Mouse (Mus musculus) brain, embryonic 14.5 days (tissue): ENCODE results near the gene Tnfrsf13c. TPM values are rescaled to one million over a fixed set of nuclear protein-coding genes. Genes with fewer than 3 reads are reported as not detected.
A peak's percentile ranks its signal among the peaks of the same experiment; 100 is the strongest.

Experiments used
- DNase-seq: peaks from one replicate; pipeline ENCODE4 v3.0.0-alpha.2; 2011; ENCODE audit warnings: low read depth
- CTCF ChIP-seq: fragments of 200-500 bp; IDR thresholded peaks from 2 replicates; pipeline ENCODE4 v1.5.1; 2012; ENCODE audit warnings: inconsistent platforms, mild to moderate bottlenecking, moderate library complexity, borderline replicate concordance; ENCODE audit not compliant: insufficient read depth, insufficient read length; ENCODE audit errors: extremely low read depth
- POLR2A ChIP-seq: fragments of 200-500 bp; IDR thresholded peaks from 2 replicates; pipeline ENCODE4 v1.6.1; 2012; ENCODE audit warnings: mild to moderate bottlenecking, inconsistent platforms, borderline replicate concordance; ENCODE audit not compliant: poor library complexity, insufficient read depth, insufficient read length, severe bottlenecking; ENCODE audit errors: extremely low read depth
- polyA plus RNA-seq: library from polyadenylated mRNA; depleted of rRNA; stranded (reverse); fragments of >200 nt; gene quantifications from 2 replicates; pipeline ENCODE4 v1.2.3, GENCODE M21; 2012

Tnfrsf13c gene
- polyA plus RNA-seq, 1 experiment = 0.30 TPM

DNA sequence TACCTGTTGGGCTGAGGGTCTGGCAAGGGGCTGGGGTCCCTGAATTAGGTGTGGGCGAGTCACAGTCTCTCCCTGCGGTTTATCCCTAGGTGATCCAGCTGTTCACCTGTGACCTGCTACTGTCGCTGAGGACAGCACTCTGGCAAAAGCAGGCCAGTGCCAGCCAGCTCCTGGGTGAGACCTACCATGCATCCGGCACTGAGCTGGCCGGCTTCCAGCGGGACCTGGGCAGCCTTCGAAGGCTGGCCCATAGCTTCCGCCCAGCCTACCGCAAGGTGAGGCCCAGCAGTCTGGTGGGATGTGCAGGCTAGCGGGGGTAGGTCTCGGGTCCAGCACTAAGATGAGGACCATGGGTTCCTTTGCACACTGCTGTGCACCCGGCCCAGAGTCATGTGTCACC lies 24.6 kb downstream of the Tnfrsf13c start:
- TF ChIP-seq POLR2A = no peak
- no peak for DNase-seq

DNA sequence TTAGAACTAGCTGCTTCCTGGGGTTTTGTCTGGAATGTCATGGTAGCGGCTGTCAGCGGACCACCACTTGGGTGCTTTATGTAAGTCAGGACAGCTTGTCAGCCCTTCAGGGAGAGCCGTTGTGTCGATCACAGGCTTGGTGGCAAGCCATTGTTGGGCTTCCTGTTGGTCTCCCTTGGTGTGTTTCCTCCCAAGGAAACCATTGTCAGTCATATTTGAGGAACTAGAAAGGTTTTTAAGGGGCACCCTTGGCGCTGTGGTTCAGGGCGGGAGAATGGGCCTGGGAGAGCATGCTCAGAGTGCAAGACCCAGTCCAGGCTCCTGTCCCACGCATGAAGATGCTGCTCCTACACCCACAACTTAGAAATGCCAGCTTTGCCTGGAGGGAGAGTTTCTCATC lies 25.8 kb downstream of the Tnfrsf13c start:
- no peak for DNase-seq
- TF ChIP-seq POLR2A (no peak), CTCF (no peak)

DNA sequence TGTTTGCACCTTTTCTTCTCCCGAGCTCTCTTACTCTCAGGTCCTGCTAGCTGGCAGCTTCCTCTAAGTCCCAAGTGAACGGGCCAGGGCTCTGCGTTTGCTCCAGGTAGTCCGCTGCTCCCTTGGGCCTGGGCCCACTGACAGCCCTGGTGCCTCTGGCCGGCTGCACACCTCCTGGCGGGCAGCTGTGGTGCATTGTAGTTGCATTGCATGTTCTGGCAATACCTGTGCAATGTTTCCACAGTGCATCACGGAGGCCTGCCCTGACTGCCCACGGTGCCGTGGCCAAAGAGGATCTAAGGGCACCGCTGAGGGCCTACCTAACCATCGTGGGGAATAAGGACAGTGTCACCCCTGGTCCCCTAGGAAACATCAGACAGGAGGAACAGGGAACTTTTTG lies 26.2 kb downstream of the Tnfrsf13c start:
- no peak for DNase-seq
- TF ChIP-seq POLR2A (no peak), CTCF (no peak)

DNA sequence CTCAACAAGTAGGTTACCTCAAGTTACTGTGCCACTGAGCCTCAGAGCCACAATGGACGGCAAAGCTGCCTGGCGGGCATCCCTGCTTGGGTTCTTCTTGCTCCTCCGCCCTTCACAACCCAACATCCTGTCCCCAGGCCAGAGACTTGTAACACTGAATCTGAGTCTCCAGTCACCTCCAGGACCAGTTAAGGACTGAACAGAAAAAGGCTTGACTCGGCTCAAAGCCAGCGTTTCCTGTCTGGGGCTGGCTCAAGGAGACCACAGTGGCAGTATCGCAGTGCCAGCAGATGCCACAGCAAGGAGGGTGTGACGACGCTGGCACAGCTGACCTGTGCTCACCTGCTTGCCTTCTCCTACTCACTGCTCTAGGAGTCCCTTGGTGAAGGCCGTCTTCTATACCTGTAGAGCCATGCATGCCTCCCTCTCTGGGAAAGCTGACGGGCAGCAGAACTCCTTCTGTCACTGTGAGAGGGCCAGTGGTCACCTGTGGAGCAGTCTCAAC lies 26.9 kb downstream of the Tnfrsf13c start:
- DNase-seq = no peak
- no peak for TF ChIP-seq POLR2A
- TF ChIP-seq CTCF = no peak

DNA sequence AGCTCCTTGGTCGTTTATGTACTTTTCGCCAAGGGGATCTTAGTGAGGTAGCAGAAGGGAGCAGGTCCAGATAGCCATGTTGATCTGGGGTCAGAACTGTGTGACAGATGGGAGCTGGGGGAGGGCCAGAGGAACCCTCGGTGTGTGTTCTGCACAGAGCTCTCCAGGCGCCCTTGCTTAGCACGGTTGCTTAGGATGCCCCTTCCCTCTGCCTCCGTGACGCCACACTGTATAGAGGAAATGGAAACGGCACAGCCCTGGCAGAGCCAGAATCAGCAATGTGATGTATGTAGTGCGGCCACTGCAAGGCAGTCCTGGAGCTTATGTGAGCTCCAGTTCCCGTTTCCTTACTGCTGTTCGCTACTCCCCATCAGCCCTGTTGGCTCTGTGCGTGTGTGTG lies 27.9 kb downstream of the Tnfrsf13c start:
- DNase-seq = no peak

DNA sequence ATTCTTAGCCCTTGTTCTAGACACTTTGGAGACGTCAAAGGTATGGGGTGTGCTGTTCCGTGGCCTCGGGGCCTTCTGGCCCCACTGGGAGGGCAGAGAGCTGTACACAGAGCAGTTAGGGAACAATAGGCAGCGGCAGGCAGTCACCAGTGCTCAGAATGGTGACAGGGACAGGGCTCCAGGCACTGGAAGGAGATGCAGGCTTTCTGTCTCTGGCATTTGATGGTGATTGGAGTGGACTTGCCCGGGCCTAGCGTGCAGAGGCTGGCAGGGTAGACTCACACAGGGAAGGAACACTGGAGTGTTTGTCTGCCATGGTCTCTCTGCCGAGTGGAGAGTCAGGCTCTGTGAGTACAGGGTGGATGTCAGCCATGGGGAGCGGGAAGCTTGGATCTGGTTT lies 31.6 kb downstream of the Tnfrsf13c start:
- DNase-seq = no peak
- TF ChIP-seq POLR2A (no peak), CTCF (no peak)

More for the DNA sequence above, 27.9 kb downstream of the Tnfrsf13c start:
- TF ChIP-seq CTCF (no peak), POLR2A (no peak)

DNA sequence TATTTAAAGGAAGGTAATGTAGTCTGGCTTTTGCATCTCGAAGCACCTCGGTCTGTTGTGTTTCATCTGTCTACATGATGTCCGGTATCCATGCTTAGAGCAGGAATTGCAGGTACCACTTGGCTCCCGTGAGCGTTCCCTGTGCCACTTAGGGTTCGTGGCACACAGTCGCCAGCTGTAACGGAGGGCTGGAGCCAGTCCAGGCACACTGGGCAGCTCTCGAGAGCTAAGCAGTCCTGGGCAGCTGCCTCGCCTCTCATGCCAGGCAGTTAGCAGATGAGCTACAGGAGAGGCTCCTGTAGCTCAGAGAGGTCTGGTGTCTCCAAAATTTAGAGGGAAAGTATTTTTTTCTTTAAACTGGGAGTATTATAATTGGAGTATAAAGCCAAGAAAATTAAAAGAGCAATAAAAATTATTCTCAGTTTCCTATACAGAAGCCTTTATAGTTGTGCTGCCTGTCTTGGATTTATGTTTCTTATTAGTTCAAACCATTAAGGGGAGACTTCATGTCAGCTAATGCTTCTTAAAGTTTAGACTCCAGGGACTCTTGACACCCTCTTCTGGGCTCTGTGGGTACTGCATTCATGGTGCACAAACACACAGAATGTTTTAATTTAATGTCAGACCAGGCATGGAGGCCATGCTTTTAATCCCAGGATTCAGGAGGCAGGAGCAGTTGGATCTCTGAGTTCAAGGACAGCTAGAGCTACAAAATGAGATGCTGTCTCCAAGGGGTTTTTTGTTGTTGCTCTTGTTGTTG lies 35.5 kb downstream of the Tnfrsf13c start:
- TF ChIP-seq CTCF (peak; percentile 47; the same call in 1 of the 2 replicates), POLR2A (no peak)
- no peak for DNase-seq

DNA sequence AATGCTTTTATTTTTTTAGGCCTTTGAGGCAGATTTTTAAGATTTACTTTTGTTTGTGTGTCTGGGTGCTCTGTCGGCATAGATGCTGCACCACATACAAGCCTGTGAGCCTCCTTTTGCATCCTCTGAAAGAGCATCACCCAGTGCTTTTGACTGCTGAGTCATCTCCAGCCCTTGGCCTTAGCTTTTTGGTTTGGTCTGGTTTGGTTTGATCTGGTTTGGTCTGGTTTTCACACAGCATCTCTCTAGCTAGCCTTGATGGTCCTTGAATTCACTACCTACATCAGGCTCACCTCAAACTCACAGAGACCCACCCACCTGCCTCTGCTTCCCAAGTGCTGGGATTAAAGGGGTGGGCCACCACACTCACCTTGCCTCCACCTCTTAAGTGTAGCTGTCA lies 36.2 kb downstream of the Tnfrsf13c start:
- DNase-seq = no peak
- TF ChIP-seq CTCF (no peak), POLR2A (no peak)

DNA sequence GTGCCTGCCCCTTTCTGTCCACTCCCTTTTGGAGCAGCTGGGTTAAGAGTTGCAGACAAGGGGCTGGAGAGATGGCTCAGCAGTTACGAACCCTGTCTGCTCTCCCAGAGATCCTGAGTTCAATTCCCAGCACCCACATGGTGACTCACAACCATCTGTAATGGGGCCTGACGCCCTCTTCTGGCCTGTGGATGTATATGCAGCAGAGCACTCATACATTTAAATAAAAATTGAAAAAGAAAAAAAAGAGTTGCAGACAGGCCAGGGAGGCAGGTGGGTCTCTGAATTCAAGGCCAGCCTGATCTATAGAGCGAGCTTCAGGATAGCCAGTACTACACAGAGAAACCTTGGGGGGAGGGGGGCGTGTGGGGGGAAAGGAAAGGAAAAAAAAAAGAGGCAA lies 36.8 kb downstream of the Tnfrsf13c start:
- TF ChIP-seq CTCF (no peak), POLR2A (no peak)
- no peak for DNase-seq

DNA sequence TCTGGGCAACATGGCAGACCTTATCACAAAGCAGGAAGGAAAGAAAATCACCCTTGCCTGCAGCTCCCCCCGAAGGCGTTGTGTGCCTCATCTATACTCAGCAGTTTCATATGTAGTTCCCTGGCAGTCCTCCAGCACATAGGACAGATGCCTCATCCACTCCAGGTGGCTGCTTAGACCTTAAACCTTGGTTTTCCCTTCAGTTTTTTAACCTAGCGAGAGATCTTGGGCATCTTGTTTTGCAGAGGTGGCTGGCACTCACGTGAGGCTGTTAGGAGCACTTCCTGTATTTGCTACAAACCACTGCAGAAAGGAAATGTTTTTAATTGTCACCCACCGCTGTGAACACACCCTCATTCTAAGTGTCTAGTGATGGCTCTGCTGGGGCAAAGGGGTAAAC lies 37.2 kb downstream of the Tnfrsf13c start:
- TF ChIP-seq CTCF = no peak
- TF ChIP-seq POLR2A = no peak

DNA sequence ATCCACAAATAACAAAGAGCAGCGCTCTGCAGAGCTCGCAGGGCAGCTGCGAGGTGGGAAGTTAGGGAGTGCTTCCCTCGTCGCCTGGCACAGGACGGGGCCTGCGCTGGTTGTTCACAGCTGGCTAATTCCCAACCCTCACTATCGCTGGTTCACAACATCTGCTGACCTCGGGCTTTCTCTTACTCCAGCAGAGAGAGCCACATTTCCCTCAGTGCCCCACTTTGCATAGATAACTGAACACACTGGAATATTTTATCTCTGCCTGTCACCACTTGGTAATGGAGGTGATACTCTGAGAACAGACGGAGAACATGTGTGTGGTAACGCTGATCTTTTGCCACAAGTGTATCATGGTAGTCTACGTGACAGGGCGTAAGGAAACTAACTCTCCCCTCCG lies 38.0 kb downstream of the Tnfrsf13c start:
- no peak for DNase-seq
- TF ChIP-seq POLR2A (no peak), CTCF (no peak)

More for the DNA sequence above, 37.2 kb downstream of the Tnfrsf13c start:
- no peak for DNase-seq
